Mouse (Mus musculus): Measurements from ENCODE around the gene S1pr4. TPM values are rescaled to one million over a fixed set of nuclear protein-coding genes. Genes with fewer than 3 reads are reported as not detected.

S1pr4 gene
- polyA plus RNA-seq, 1 experiment from 2014 or later = 7.4 TPM

DNA sequence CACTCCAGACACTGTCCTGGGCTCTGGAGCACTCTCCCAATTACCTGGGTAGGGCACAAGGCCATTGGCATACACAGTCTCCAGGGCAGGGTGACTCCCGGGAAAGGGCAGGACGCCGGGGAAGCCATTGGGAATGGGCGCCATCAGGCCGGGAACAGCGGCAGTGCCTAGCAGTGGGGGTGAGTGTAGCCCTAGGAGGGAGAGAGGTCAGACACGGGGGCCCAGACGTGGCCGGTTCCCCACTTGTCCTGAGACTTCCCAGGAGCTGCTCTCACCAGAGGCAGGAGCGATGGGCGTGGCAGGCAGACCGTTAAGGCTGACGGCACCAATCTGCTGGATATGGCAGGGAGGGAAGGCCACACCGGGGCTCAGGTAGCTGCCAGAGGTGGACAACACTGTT lies 33.1 kb downstream of the S1pr4 start:
- peak; percentile 13 for DNase-seq
- H3K27me3 ChIP-seq (ENCODE audit: insufficient read depth, low read length) = peaks cover 52% of the 10 kb centered on the region
- no peaks in the 10 kb centered on the region for H3K9me3 ChIP-seq (ENCODE audit: low read length)
- H3K27ac ChIP-seq (ENCODE audit: low read depth) = no peak overlapping the region
- H3K9ac ChIP-seq (replicated peaks) = no peak overlapping the region
- TF ChIP-seq CTCF (IDR thresholded peaks at IDR 0.05; ENCODE audit: low read depth) (no peak), EP300 (IDR thresholded peaks at IDR 0.05; ENCODE audit: low read depth) (no peak)
- no peaks in the 10 kb centered on the region for H3K36me3 ChIP-seq (replicated peaks; ENCODE audit: insufficient read depth, low read length)
- ATAC-seq = no peak
- H3K4me1 ChIP-seq (ENCODE audit: insufficient read depth) = peaks cover 16% of the 10 kb centered on the region
- H3K4me2 ChIP-seq (ENCODE audit: low read depth, low read length) = no peak overlapping the region
- H3K4me3 ChIP-seq (ENCODE audit: low read depth, low read length) = no peak overlapping the region
- WGBS (ENCODE audit: insufficient replicate concordance) = 60% methylated on average over 14 of the region's 14 CpGs

DNA sequence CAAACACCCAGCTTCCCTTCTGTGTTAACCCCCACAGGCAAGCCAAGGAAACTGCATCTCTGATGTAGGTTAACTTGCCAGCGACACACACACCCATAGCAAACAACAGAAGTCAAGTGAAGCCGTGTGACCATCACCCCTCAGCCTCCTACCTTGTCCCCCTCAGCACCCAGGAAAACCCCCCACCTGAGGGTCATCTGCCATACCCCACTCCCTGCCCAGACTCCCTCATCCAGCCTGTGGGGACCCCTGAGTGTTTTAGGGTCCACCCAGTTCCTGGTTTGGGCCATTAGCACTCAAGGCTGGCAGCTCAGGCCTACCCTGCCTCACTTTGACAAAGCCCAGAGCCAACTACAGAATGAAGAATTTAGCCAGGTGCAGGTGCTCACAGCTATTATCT lies 33.9 kb downstream of the S1pr4 start:
- 52% methylated on average over 2 of the region's 2 CpGs for WGBS (ENCODE audit: insufficient replicate concordance)
- TF ChIP-seq EP300 (IDR thresholded peaks at IDR 0.05; ENCODE audit: low read depth) = no peak
- TF ChIP-seq CTCF (IDR thresholded peaks at IDR 0.05; ENCODE audit: low read depth) = no peak
- H3K4me3 ChIP-seq (ENCODE audit: low read depth, low read length) = no peak overlapping the region
- H3K27me3 ChIP-seq (ENCODE audit: insufficient read depth, low read length) = peaks cover 56% of the 10 kb centered on the region
- H3K9ac ChIP-seq (replicated peaks) = no peak overlapping the region
- H3K4me2 ChIP-seq (ENCODE audit: low read depth, low read length) = no peak overlapping the region
- H3K9me3 ChIP-seq (ENCODE audit: low read length) = no peaks in the 10 kb centered on the region
- DNase-seq = peak; percentile 13
- H3K36me3 ChIP-seq (replicated peaks; ENCODE audit: insufficient read depth, low read length) = no peaks in the 10 kb centered on the region
- no peak overlapping the region for H3K27ac ChIP-seq (ENCODE audit: low read depth)
- H3K4me1 ChIP-seq (ENCODE audit: insufficient read depth) = peaks cover 17% of the 10 kb centered on the region
- no peak for ATAC-seq

DNA sequence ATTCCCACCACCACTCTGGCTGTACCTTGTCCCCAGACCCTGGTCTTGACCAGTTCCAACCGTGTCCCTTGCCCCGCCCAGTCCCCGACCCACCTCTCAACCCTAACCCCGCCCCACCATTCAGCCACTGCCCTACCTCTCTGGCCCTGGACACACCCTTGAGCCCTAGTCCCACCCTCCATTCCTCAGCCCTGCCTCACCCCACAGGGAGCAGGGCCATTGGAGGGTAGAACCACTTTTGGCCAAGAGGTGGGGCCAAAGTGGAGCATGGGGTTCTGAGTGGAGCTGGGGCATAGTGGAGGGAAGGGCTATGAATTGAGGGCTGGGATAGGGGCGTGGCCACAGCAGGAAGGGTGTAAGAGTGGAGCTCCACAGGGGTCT lies 34.7 kb downstream of the S1pr4 start:
- Histone ChIP-seq H3K4me1 (ENCODE audit: insufficient read depth) (peaks cover 17% of the 10 kb centered on the region), H3K4me3 (ENCODE audit: low read depth, low read length) (no peak overlapping the region), H3K27me3 (ENCODE audit: insufficient read depth, low read length) (peaks cover 56% of the 10 kb centered on the region), H3K9me3 (ENCODE audit: low read length) (no peaks in the 10 kb centered on the region), H3K4me2 (ENCODE audit: low read depth, low read length) (0 out of 2 replicates have a peak overlapping the region, but pooled peaks have one; percentile 57), H3K27ac (ENCODE audit: low read depth) (no peak overlapping the region), H3K36me3 (replicated peaks; ENCODE audit: insufficient read depth, low read length) (no peaks in the 10 kb centered on the region), H3K9ac (replicated peaks) (no peak overlapping the region)
- DNase-seq (peak; percentile 24), ATAC-seq (no peak)
- no peak for TF ChIP-seq EP300 (IDR thresholded peaks at IDR 0.05; ENCODE audit: low read depth)
- TF ChIP-seq CTCF (IDR thresholded peaks at IDR 0.05; ENCODE audit: low read depth) = no peak
- 16% methylated on average over 5 of the region's 5 CpGs for WGBS (ENCODE audit: insufficient replicate concordance)

DNA sequence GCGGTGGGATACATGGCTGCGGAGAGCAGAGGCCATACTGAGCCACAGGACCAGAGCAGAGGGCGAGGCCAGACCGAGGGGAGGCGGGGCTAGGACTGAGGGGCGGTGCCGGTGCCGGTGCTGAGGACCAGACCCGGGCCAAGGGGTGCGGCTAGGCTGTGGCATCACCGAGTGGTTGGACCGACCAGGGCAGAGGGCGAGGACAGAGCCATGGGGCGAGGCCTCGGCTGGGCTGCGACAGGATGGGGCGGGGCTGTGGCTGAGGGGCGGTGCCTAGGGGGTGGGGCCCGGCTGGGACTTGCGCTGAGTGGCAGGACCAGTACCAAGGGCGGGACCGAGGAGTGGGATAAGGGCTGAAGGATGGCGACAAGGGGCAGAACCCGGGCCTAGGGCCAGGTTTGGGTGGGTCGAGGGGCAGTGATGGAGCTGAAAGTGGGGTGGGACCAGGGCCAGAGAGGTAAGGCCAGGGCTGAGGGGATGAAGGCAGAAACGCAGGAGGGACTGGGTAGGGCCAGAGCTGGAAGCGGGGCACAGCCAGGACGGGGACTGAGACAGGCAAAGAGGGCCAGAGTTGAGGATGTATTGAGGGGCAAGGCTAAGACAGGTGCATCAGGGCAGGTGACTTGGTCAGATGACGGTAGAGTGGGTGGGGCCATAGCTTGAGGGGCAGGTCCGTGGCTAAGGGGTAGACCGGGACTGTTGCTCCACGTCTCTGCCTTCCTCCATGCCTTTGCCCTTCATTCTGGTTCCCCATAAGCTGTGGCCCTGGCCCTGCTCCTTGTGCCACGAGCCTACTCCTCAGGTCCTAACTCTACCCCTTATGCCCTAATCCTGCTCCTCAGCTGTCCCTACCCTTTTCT lies 35.3 kb downstream of the S1pr4 start:
- TF ChIP-seq EP300 (IDR thresholded peaks at IDR 0.05; ENCODE audit: low read depth) (no peak), CTCF (IDR thresholded peaks at IDR 0.05; ENCODE audit: low read depth) (no peak)
- H3K4me1 ChIP-seq (ENCODE audit: insufficient read depth) = peaks cover 17% of the 10 kb centered on the region
- no peak overlapping the region for H3K27ac ChIP-seq (ENCODE audit: low read depth)
- H3K4me2 ChIP-seq (ENCODE audit: low read depth, low read length) = peak overlapping the region; percentile 57
- H3K4me3 ChIP-seq (ENCODE audit: low read depth, low read length) = peak overlapping the region; percentile 21
- H3K9me3 ChIP-seq (ENCODE audit: low read length) = no peaks in the 10 kb centered on the region
- peaks cover 60% of the 10 kb centered on the region for H3K27me3 ChIP-seq (ENCODE audit: insufficient read depth, low read length)
- no peaks in the 10 kb centered on the region for H3K36me3 ChIP-seq (replicated peaks; ENCODE audit: insufficient read depth, low read length)
- H3K9ac ChIP-seq (replicated peaks) = no peak overlapping the region
- DNase-seq (peak; percentile 82), ATAC-seq (peak; percentile 88)
- WGBS (ENCODE audit: insufficient replicate concordance) = 4% methylated on average over 33 of the region's 33 CpGs

DNA sequence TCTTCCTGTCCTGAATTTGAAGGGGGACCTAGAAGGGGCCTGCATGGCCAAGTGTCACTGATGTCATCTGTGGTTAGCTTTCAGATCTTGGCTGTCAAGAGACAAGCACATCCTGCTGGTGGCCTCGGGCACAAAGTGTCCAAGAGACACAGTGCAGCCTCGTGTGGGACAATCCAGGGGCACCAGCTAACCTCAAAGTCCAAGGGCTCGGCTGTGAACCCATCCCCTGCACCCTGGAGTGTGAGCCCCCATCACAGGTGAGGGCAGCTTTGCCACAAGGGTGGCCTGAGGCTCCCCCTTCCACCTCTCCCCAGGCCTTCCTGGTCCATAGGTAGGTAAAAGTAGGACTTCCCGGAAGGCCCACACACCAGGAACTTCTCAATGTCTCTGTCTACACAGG lies 36.4 kb downstream of the S1pr4 start:
- TF ChIP-seq EP300 (IDR thresholded peaks at IDR 0.05; ENCODE audit: low read depth) (no peak), CTCF (IDR thresholded peaks at IDR 0.05; ENCODE audit: low read depth) (no peak)
- WGBS (ENCODE audit: insufficient replicate concordance) = 42% methylated on average over 4 of the region's 4 CpGs
- Histone ChIP-seq H3K9me3 (ENCODE audit: low read length) (no peaks in the 10 kb centered on the region), H3K36me3 (replicated peaks; ENCODE audit: insufficient read depth, low read length) (no peaks in the 10 kb centered on the region), H3K9ac (replicated peaks) (no peak overlapping the region), H3K27ac (ENCODE audit: low read depth) (no peak overlapping the region), H3K4me1 (ENCODE audit: insufficient read depth) (peaks cover 17% of the 10 kb centered on the region), H3K4me3 (ENCODE audit: low read depth, low read length) (no peak overlapping the region), H3K27me3 (ENCODE audit: insufficient read depth, low read length) (peaks cover 66% of the 10 kb centered on the region), H3K4me2 (ENCODE audit: low read depth, low read length) (no peak overlapping the region)
- no peak for ATAC-seq
- DNase-seq = peak; percentile 10

DNA sequence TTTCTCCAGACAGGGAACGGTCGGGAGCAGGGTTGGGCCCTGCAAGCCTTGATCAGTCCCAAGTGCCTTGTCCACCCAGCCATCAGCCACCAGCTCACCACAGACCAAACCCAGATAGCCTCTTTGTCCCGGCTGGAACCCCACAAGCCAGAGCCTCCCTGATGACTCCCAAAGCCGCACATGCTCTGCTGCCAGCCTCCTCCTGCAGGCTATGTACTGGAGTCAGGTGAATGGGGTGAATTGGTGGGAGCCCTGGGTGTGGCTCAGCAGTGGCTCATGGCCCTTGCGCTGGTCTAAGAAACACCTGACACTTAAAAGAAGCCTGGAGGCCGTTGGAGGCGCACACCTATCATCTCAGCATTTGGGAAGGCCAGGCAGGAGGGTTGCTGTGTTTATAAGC lies 37.0 kb downstream of the S1pr4 start:
- H3K27ac ChIP-seq (ENCODE audit: low read depth) = no peak overlapping the region
- DNase-seq = peak; percentile 13
- H3K9ac ChIP-seq (replicated peaks) = no peak overlapping the region
- H3K36me3 ChIP-seq (replicated peaks; ENCODE audit: insufficient read depth, low read length) = no peaks in the 10 kb centered on the region
- H3K4me2 ChIP-seq (ENCODE audit: low read depth, low read length) = no peak overlapping the region
- H3K27me3 ChIP-seq (ENCODE audit: insufficient read depth, low read length) = peaks cover 68% of the 10 kb centered on the region
- peaks cover 17% of the 10 kb centered on the region for H3K4me1 ChIP-seq (ENCODE audit: insufficient read depth)
- no peaks in the 10 kb centered on the region for H3K9me3 ChIP-seq (ENCODE audit: low read length)
- TF ChIP-seq EP300 (IDR thresholded peaks at IDR 0.05; ENCODE audit: low read depth) (no peak), CTCF (IDR thresholded peaks at IDR 0.05; ENCODE audit: low read depth) (no peak)
- no peak for ATAC-seq
- no peak overlapping the region for H3K4me3 ChIP-seq (ENCODE audit: low read depth, low read length)
- WGBS (ENCODE audit: insufficient replicate concordance) = 79% methylated on average over 7 of the region's 7 CpGs

Data from liver, postnatal 0 days (tissue).